Mouse (Mus musculus) CH12.LX (cell line): Measurements from ENCODE around the gene Il9. TPM values are rescaled to one million over a fixed set of nuclear protein-coding genes. Genes with fewer than 3 reads are reported as not detected.

Experiments
- DNase-seq: peaks from one replicate; pipeline ENCODE4 v3.0.0-alpha.2; 2013; ENCODE audit errors: extremely low read depth
- H3K27ac ChIP-seq: 2 replicates; pipeline ENCODE4 v1.5.1; 2012; ENCODE audit warnings: low read depth, mild to moderate bottlenecking, control low read depth, moderate library complexity; ENCODE audit not compliant: insufficient read depth
- H3K27me3 ChIP-seq: replicated peaks from 2 replicates; pipeline ENCODE3; 2012; ENCODE audit warnings: inconsistent platforms
- H3K36me3 ChIP-seq, 2 experiments: replicated peaks in 1 of 2; 2 replicates each; pipeline versions ENCODE3 to v1.6.1; 2012; ENCODE audit warnings: inconsistent platforms in 1 of 2, low read length in 1 of 2, mild to moderate bottlenecking in 1 of 2, mixed read lengths in 1 of 2, moderate library complexity in 1 of 2; ENCODE audit not compliant: control insufficient read depth in 1 of 2, insufficient read depth in 1 of 2
- H3K4me1 ChIP-seq, 2 experiments: 2 replicates each; pipeline ENCODE4 v1.6.1; 2012; ENCODE audit warnings: inconsistent platforms in 1 of 2, moderate library complexity in 1 of 2; ENCODE audit not compliant: insufficient read depth in 2 of 2, control insufficient read depth in 1 of 2
- H3K4me2 ChIP-seq: 2 replicates; pipeline ENCODE4 v1.6.1; 2012; ENCODE audit warnings: low read depth, mild to moderate bottlenecking, control low read depth; ENCODE audit not compliant: poor library complexity, insufficient read depth, severe bottlenecking
- H3K4me3 ChIP-seq, 3 experiments: fragments of 150-350 bp in 1 of 3; sonication (generic) in 1 of 3; replicated peaks in 1 of 3; 2 replicates each; pipeline versions ENCODE3 to v1.5.1; 2011 to 2012; ENCODE audit warnings: low read depth in 2 of 3, low read length in 2 of 3, mild to moderate bottlenecking in 2 of 3, moderate library complexity in 2 of 3, control low read depth in 1 of 3, improper control_type of control experiment in 1 of 3, inconsistent platforms in 1 of 3, mixed read lengths in 1 of 3; ENCODE audit not compliant: poor library complexity in 1 of 3
- H3K79me2 ChIP-seq: replicated peaks from 2 replicates; pipeline ENCODE4 v1.6.1; 2012; ENCODE audit warnings: mild to moderate bottlenecking, moderate library complexity; ENCODE audit not compliant: control insufficient read depth, poor library complexity, insufficient read depth, severe bottlenecking; ENCODE audit errors: extremely low read depth
- H3K9ac ChIP-seq: 2 replicates; pipeline ENCODE4 v1.6.1; 2012; ENCODE audit warnings: low read depth, mild to moderate bottlenecking, control low read depth, moderate library complexity; ENCODE audit not compliant: insufficient read depth
- H3K9me3 ChIP-seq: replicated peaks from 2 replicates; pipeline ENCODE3; 2012; ENCODE audit warnings: low read length, inconsistent platforms, mixed read lengths
- BHLHE40 ChIP-seq: IDR thresholded peaks from 2 replicates; pipeline ENCODE4 v1.6.1; 2011; ENCODE audit warnings: mild to moderate bottlenecking, low read depth, low read length, improper control_type of control experiment
- CHD1 ChIP-seq: IDR thresholded peaks from 2 replicates; pipeline ENCODE4 v1.6.1; 2012; ENCODE audit warnings: low read depth, low read length, improper control_type of control experiment, inconsistent platforms
- E2F4 ChIP-seq: IDR thresholded peaks from 2 replicates; pipeline ENCODE4 v1.6.1; 2011; ENCODE audit warnings: low read depth, low read length, improper control_type of control experiment; ENCODE audit not compliant: insufficient replicate concordance
- ELF1 ChIP-seq: IDR thresholded peaks from 2 replicates; pipeline ENCODE4 v1.6.1; 2014; ENCODE audit warnings: low read depth, mild to moderate bottlenecking, inconsistent platforms, low read length, improper control_type of control experiment
- EP300 ChIP-seq: IDR thresholded peaks from 2 replicates; pipeline ENCODE4 v1.6.1; 2011; ENCODE audit warnings: low read length, improper control_type of control experiment
- GABPA ChIP-seq: IDR thresholded peaks from 2 replicates; pipeline ENCODE4 v1.6.1; 2012; ENCODE audit warnings: low read depth, low read length, improper control_type of control experiment, inconsistent platforms; ENCODE audit not compliant: insufficient replicate concordance
- IRF4 ChIP-seq: IDR thresholded peaks from 2 replicates; pipeline ENCODE4 v1.6.1; 2014; ENCODE audit warnings: low read depth, mild to moderate bottlenecking, inconsistent platforms, low read length, improper control_type of control experiment
- KAT2A ChIP-seq: IDR thresholded peaks from 2 replicates; pipeline ENCODE4 v1.6.1; 2012; ENCODE audit warnings: low read length, improper control_type of control experiment, inconsistent platforms; ENCODE audit not compliant: insufficient replicate concordance
- MAX ChIP-seq: IDR thresholded peaks from 2 replicates; pipeline ENCODE4 v1.6.1; 2011; ENCODE audit warnings: low read length, improper control_type of control experiment
- MAZ ChIP-seq: IDR thresholded peaks from 2 replicates; pipeline ENCODE4 v1.6.1; 2012; ENCODE audit warnings: low read depth, mild to moderate bottlenecking, inconsistent platforms, low read length, improper control_type of control experiment, moderate library complexity
- MEF2A ChIP-seq: IDR thresholded peaks from 2 replicates; pipeline ENCODE4 v1.6.1; 2014; ENCODE audit warnings: low read depth, mild to moderate bottlenecking, inconsistent platforms, low read length, improper control_type of control experiment, borderline replicate concordance
- MXI1 ChIP-seq: IDR thresholded peaks from 2 replicates; pipeline ENCODE4 v1.6.1; 2011; ENCODE audit warnings: mild to moderate bottlenecking, low read depth, low read length, improper control_type of control experiment
- MYC ChIP-seq: IDR thresholded peaks from 2 replicates; pipeline ENCODE4 v1.6.1; 2011; ENCODE audit warnings: low read depth, mild to moderate bottlenecking, improper control_type of control experiment, low read length
- NRF1 ChIP-seq: IDR thresholded peaks from 2 replicates; pipeline ENCODE4 v1.6.1; 2014; ENCODE audit warnings: low read depth, mild to moderate bottlenecking, inconsistent platforms, low read length, improper control_type of control experiment, moderate library complexity
- PAX5 ChIP-seq: IDR thresholded peaks from 2 replicates; pipeline ENCODE4 v1.6.1; 2012; ENCODE audit warnings: low read length, inconsistent platforms, mixed read lengths
- POLR2A ChIP-seq: IDR thresholded peaks from 2 replicates; pipeline ENCODE4 v1.6.1; 2011; ENCODE audit warnings: low read depth, mild to moderate bottlenecking, improper control_type of control experiment, low read length
- POLR2AphosphoS2 ChIP-seq: IDR thresholded peaks from 2 replicates; pipeline ENCODE4 v1.6.1; 2011; ENCODE audit warnings: low read depth, low read length, improper control_type of control experiment
- TCF12 ChIP-seq: IDR thresholded peaks from 2 replicates; pipeline ENCODE4 v1.6.1; 2014; ENCODE audit warnings: low read depth, mild to moderate bottlenecking, inconsistent platforms, low read length, improper control_type of control experiment
- USF2 ChIP-seq: conservative IDR thresholded peaks from 2 replicates; pipeline ENCODE4 v1.6.1; 2011; ENCODE audit warnings: low read depth, low read length, improper control_type of control experiment
- ZC3H11A ChIP-seq: IDR thresholded peaks from 2 replicates; pipeline ENCODE4 v1.6.1; 2012; ENCODE audit warnings: low read depth, mild to moderate bottlenecking, inconsistent platforms, low read length, improper control_type of control experiment
- ZMIZ1 ChIP-seq: IDR thresholded peaks from 2 replicates; pipeline ENCODE4 v1.6.1; 2012; ENCODE audit warnings: low read depth, mild to moderate bottlenecking, inconsistent platforms, low read length, improper control_type of control experiment
- dilution Hi-C: fragments of 300-500 bp; cut with MboI; formaldehyde crosslinking; loops from 2 replicates; pipeline ENCODE4 v1.14.3; 2020; ENCODE audit warnings: low sequenced_read_pairs; ENCODE audit not compliant: extremely low pct_unique_long_range_greater_than_20kb, extremely low pct_ligation_motif_present
- in situ Hi-C: fragments of 300-500 bp; cut with MboI; formaldehyde crosslinking; loops from 3 replicates; pipeline ENCODE4 v1.14.3; 2019; ENCODE audit warnings: low sequenced_read_pairs, low pct_ligation_motif_present, low pct_unique_long_range_greater_than_20kb, mixed read lengths
- polyA plus RNA-seq: library from polyadenylated mRNA; unstranded; fragments of >175 nt; gene quantifications from 2 replicates; pipeline ENCODE4 v1.2.1, GENCODE M21; 2012; ENCODE audit warnings: low read depth; ENCODE audit not compliant: insufficient read length
- total RNA-seq, 2 experiments: library from RNA; depleted of rRNA; stranded (reverse); fragments of 300-350 nt in 1 of 2; fragments of >200 nt in 1 of 2; gene quantifications; 2 replicates each; pipeline ENCODE4 v1.2.3; 2012 to 2014

The Il9 gene
- total and polyA plus RNA-seq, 3 experiments = not detected

DNA sequence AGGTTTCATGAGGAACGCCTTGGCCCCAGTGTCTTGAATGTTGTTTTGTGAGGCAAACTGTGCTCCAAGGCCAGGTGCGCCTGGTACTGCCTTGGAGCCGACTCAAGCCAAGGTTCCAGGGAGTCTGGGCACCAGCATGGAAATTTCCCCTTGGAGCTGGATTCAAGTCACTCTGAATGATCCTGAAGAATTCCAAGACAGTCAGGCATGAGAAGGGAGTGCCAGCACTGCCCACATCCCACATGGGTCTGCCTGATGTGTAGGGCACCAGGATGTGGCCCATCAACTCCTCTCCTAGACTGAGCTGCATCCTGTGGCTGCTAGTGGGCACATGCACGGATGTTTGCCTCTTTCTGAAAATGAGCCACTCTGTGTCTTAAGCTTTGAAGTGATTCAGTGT lies 13.5 kb downstream of the Il9 start:
- TF ChIP-seq E2F4 = no peak
- no peak for TF ChIP-seq POLR2AphosphoS2
- TF ChIP-seq GABPA = no peak
- TF ChIP-seq USF2 = no peak
- no peak for TF ChIP-seq MAZ
- TF ChIP-seq BHLHE40 = no peak
- peaks cover 0 to 3% of the 10 kb centered on the region in 2 experiments; a peak in 2 of 4 replicates for H3K4me1 ChIP-seq
- in situ Hi-C loops (no loop called here), dilution Hi-C loops (no loop called here)
- H3K36me3 ChIP-seq = no peaks in the 10 kb centered on the region
- peaks cover 88% of the 10 kb centered on the region for H3K27me3 ChIP-seq
- H3K79me2 ChIP-seq = no peaks in the 10 kb centered on the region
- H3K9ac ChIP-seq = no peak overlapping the region
- DNase-seq = no peak
- no peak overlapping the region for H3K4me3 ChIP-seq
- H3K27ac ChIP-seq = no peak overlapping the region
- H3K4me2 ChIP-seq = no peak overlapping the region
- no peaks in the 10 kb centered on the region for H3K9me3 ChIP-seq

- dilution Hi-C loops = no loop called here
- H3K9me3 ChIP-seq = no peaks in the 10 kb centered on the region
- H3K36me3 ChIP-seq = no peaks in the 10 kb centered on the region
- no peak overlapping the region for H3K4me2 ChIP-seq
- peaks cover 0 to 3% of the 10 kb centered on the region in 2 experiments; a peak in 2 of 4 replicates for H3K4me1 ChIP-seq
- no peak overlapping the region for H3K9ac ChIP-seq
- in situ Hi-C loops = no loop called here
- TF ChIP-seq CHD1 (no peak), EP300 (no peak), TCF12 (no peak), MAZ (no peak), MEF2A (no peak), POLR2AphosphoS2 (no peak), PAX5 (no peak)
- H3K27me3 ChIP-seq = peaks cover 88% of the 10 kb centered on the region
- H3K79me2 ChIP-seq = no peaks in the 10 kb centered on the region
- no peak overlapping the region for H3K4me3 ChIP-seq
- no peak overlapping the region for H3K27ac ChIP-seq
- no peak for DNase-seq
These were observed 14.3 kb downstream of the Il9 start for GRCm38 (mm10) chr13:56467786-56468185.

DNA sequence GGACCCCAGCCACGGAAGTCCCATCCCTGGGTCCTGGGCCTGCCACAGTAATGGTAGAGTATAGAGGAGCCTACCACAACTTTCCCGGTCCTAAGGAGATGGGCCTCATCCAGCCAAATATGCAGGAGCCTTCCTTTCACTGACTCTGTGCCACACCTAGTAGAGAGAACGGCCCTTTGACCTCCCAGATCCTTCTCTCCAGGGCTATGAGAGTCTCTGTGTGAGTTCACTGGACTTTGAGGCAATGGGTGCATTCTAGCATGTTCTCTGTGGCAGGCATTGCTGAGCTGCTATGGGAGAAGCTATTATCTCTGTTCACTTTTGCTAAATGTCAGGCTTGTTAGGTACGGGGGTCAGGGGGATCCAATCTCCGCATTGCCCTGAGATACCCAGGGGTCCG lies 18.3 kb downstream of the Il9 start:
- TF ChIP-seq MAX = no peak
- no peak for TF ChIP-seq USF2
- TF ChIP-seq POLR2A = no peak
- TF ChIP-seq ZC3H11A = no peak
- TF ChIP-seq POLR2AphosphoS2 = no peak
- TF ChIP-seq ZMIZ1 = no peak
- TF ChIP-seq KAT2A = no peak
- no peak for TF ChIP-seq IRF4
- no peak for TF ChIP-seq ELF1
- TF ChIP-seq GABPA = no peak
- no peak for TF ChIP-seq TCF12
- no peak for TF ChIP-seq MAZ
- no peak for TF ChIP-seq E2F4
- TF ChIP-seq NRF1 = no peak
- TF ChIP-seq MXI1 = no peak
- no peak for TF ChIP-seq MYC
- Histone ChIP-seq H3K4me2 (no peak overlapping the region), H3K27me3 (peaks cover 88% of the 10 kb centered on the region), H3K9me3 (no peaks in the 10 kb centered on the region), H3K36me3 (no peaks in the 10 kb centered on the region), H3K9ac (no peak overlapping the region), H3K79me2 (no peaks in the 10 kb centered on the region), H3K27ac (no peak overlapping the region), H3K4me3 (no peak overlapping the region), H3K4me1 (no peaks in the 10 kb centered on the region)
- dilution Hi-C loops = no loop called here
- in situ Hi-C loops = no loop called here
- no peak for DNase-seq
